Mouse (Mus musculus) liver, adult 2 months (tissue): ENCODE data around the gene Nucks1.

Source experiments
- CTCF ChIP-seq: fragments of 200-500 bp; IDR thresholded peaks from 2 replicates; pipeline ENCODE4 v1.5.1; 2011; ENCODE audit warnings: low read depth, low read length, control low read depth
- POLR2A ChIP-seq: fragments of 200-500 bp; IDR thresholded peaks from 2 replicates; pipeline ENCODE4 v1.6.1; 2011; ENCODE audit warnings: low read length, control low read depth; ENCODE audit not compliant: insufficient read depth; ENCODE audit errors: extremely low read depth

- TF ChIP-seq CTCF (no peak), POLR2A (no peak)
Observed at GRCm38 (mm10) chr1:131861811-131862210, 48.5 kb upstream of the Nucks1 start.
